14 mouse cellular contexts compared by ENCODE assay signal in genomic region chr17:26355301-26355700, GRCm38 (mm10).
"Had no signal": no experiment of that assay in that cellular context is flagged by ENCODE, and none has a peak within 500 bp of the region (broad histone marks: within the 10 kb centered on the region; RNA-seq: fewer than 3 reads in every experiment).

No protein-coding gene starts in this region.

- H3K9me3 ChIP-seq: limb, embryonic 12.5 days; limb, embryonic 15.5 days had no signal

- H3K4me1 ChIP-seq: limb, embryonic 12.5 days had no signal

- H3K4me3 ChIP-seq: limb, embryonic 12.5 days; limb, embryonic 15.5 days had no signal

- H3K4me2 ChIP-seq: limb, embryonic 12.5 days; limb, embryonic 15.5 days; liver, embryonic 11.5 days; lung, embryonic 14.5 days; midbrain, embryonic 11.5 days had no signal

- H3K9ac ChIP-seq: limb, embryonic 12.5 days; limb, embryonic 15.5 days; liver, embryonic 14.5 days; liver, postnatal 0 days; lung, embryonic 14.5 days had no signal

- H3K36me3 ChIP-seq: limb, embryonic 12.5 days; limb, embryonic 15.5 days had no signal

- H3K27ac ChIP-seq: limb, embryonic 12.5 days; limb, embryonic 15.5 days; liver, embryonic 14.5 days; macrophage had no signal

- ATAC-seq: liver, postnatal 0 days; lung, postnatal 0 days had no signal

- DNase-seq: kidney, adult 9 months; kidney, postnatal 14 days; left cerebral cortex, postnatal 4 days; liver, postnatal 0 days; lung, embryonic 14.5 days; midbrain, embryonic 14.5 days; thymus, adult 2 months had no signal
